Mouse (Mus musculus) midbrain, embryonic 12.5 days (tissue): ENCODE data around the gene Olfr1390. TPM values are rescaled to one million over a fixed set of nuclear protein-coding genes. Genes with fewer than 3 reads are reported as not detected.
"Not testable (repeated sequence)": the region's sequence is repeated elsewhere in the genome, so short reads cannot be mapped to it uniquely, and the experiment has no call there.

Source experiments
- ATAC-seq: fragments of 200-750 bp; cut with Nextera tagmentation; 2 replicates; pipeline ENCODE4 v1.8.0; 2017; ENCODE audit warnings: low read depth, moderate TSS enrichment, moderate library complexity; ENCODE audit not compliant: low FRiP score
- H3K27ac ChIP-seq: fragments of 300-500 bp; sonication (generic); replicated peaks from 2 replicates; pipeline ENCODE4 v1.5.1; 2016; ENCODE audit warnings: mild to moderate bottlenecking
- H3K27me3 ChIP-seq: fragments of 300-500 bp; sonication (generic); 2 replicates; pipeline ENCODE4 v1.6.1; 2016; ENCODE audit warnings: mild to moderate bottlenecking
- H3K36me3 ChIP-seq: fragments of 300-500 bp; sonication (generic); 2 replicates; pipeline ENCODE4 v1.6.1; 2016
- H3K4me1 ChIP-seq: fragments of 300-500 bp; sonication (generic); 2 replicates; pipeline ENCODE4 v1.6.1; 2016
- H3K4me2 ChIP-seq: fragments of 300-500 bp; sonication (generic); replicated peaks from 2 replicates; pipeline ENCODE4 v1.6.1; 2016; ENCODE audit warnings: mild to moderate bottlenecking, moderate library complexity
- H3K4me3 ChIP-seq: fragments of 300-500 bp; sonication (generic); 2 replicates; pipeline ENCODE4 v1.5.1; 2016; ENCODE audit warnings: mild to moderate bottlenecking
- H3K9ac ChIP-seq: fragments of 300-500 bp; sonication (generic); replicated peaks from 2 replicates; pipeline ENCODE4 v1.6.1; 2016; ENCODE audit warnings: mild to moderate bottlenecking, moderate library complexity
- H3K9me3 ChIP-seq: fragments of 300-500 bp; sonication (generic); 2 replicates; pipeline ENCODE4 v1.6.1; 2016; ENCODE audit warnings: mild to moderate bottlenecking
- WGBS: fragments of 180-500 bp; shearing (Covaris S2); methylation state at CpG from one replicate; pipeline ENCODE4 v1.1.7; 2016; 5-methylcytosine and 5-hydroxymethylcytosine counted together
- polyA plus RNA-seq: library from polyadenylated mRNA; unstranded; fragments of >200 nt; fragmentation: Nextera tagmentation; extraction: Ambion mirVana; gene quantifications from 2 replicates; pipeline ENCODE4 v1.2.1, GENCODE M21; 2016

Olfr1390 gene
- not detected in 2 replicates for polyA plus RNA-seq

- H3K27ac ChIP-seq = no peak within 1 kb of the TSS
- H3K4me2 ChIP-seq = no peak within 1 kb of the TSS
- H3K4me1 ChIP-seq = no peaks in the 10 kb centered on the region
- WGBS = 78% methylated on average over 1 of the region's 1 CpGs
- H3K9me3 ChIP-seq = no peaks in the 10 kb centered on the region
- H3K27me3 ChIP-seq = no peaks in the 10 kb centered on the region
- H3K36me3 ChIP-seq = no peaks in the 10 kb centered on the region
- H3K4me3 ChIP-seq = no peak within 1 kb of the TSS
- ATAC-seq = no peak
- H3K9ac ChIP-seq = no peak within 1 kb of the TSS
Observed at GRCm38 (mm10) chr11:49334888-49335287, at the start of gene Olfr1390. TSS of gene Olfr1390 (plus strand) at chr11:49335188.

GRCm38 (mm10) chr11:49287251-49287650 is 47.7 kb upstream of the Olfr1390 start:
- Histone ChIP-seq H3K9ac (no peak overlapping the region), H3K27ac (no peak overlapping the region), H3K4me2 (no peak overlapping the region), H3K27me3 (no peaks in the 10 kb centered on the region), H3K9me3 (no peaks in the 10 kb centered on the region), H3K4me1 (no peaks in the 10 kb centered on the region), H3K36me3 (no peaks in the 10 kb centered on the region), H3K4me3 (no peak overlapping the region)
- no peak for ATAC-seq
- 77% methylated on average over 2 of the region's 2 CpGs for WGBS

- Histone ChIP-seq H3K36me3 (no peaks in the 10 kb centered on the region), H3K4me2 (no peak overlapping the region), H3K9me3 (no peaks in the 10 kb centered on the region), H3K27ac (no peak overlapping the region), H3K27me3 (no peaks in the 10 kb centered on the region), H3K4me1 (peaks cover 3% of the 10 kb centered on the region; the same call in 1 of the 2 replicates), H3K4me3 (no peak overlapping the region), H3K9ac (no peak overlapping the region)
- no peak for ATAC-seq
- WGBS = 69% methylated on average over 3 of the region's 3 CpGs
Observed at GRCm38 (mm10) chr11:49292777-49293176, 42.2 kb upstream of the Olfr1390 start.

GRCm38 (mm10) chr11:49304441-49304840 is 30.5 kb upstream of the Olfr1390 start, which contains the start of gene Olfr10:
TSS of gene Olfr10 (plus strand) at chr11:49304741.
- no peak for ATAC-seq
- no peaks in the 10 kb centered on the region for H3K9me3 ChIP-seq
- H3K27ac ChIP-seq = no peak within 1 kb of the TSS

GRCm38 (mm10) chr11:49308547-49308946 is 26.4 kb upstream of the Olfr1390 start:
- H3K27ac ChIP-seq, H3K4me3 ChIP-seq, H3K4me1 ChIP-seq, H3K36me3 ChIP-seq, ATAC-seq, H3K9me3 ChIP-seq, H3K4me2 ChIP-seq, H3K27me3 ChIP-seq, H3K9ac ChIP-seq: not testable (repeated sequence)
- WGBS = 85% methylated on average over 5 of the region's 5 CpGs

More at GRCm38 (mm10) chr11:49304441-49304840, 30.5 kb upstream of the Olfr1390 start, which contains the start of gene Olfr10:
- Histone ChIP-seq H3K9ac (no peak within 1 kb of the TSS), H3K27me3 (no peaks in the 10 kb centered on the region), H3K36me3 (no peaks in the 10 kb centered on the region), H3K4me3 (no peak within 1 kb of the TSS), H3K4me1 (no peaks in the 10 kb centered on the region), H3K4me2 (no peak within 1 kb of the TSS)

GRCm38 (mm10) chr11:49322442-49322841 is 12.5 kb upstream of the Olfr1390 start, which contains the start of gene Olfr1391:
TSS of gene Olfr1391 (plus strand) at chr11:49322742.
- H3K36me3 ChIP-seq = no peaks in the 10 kb centered on the region
- H3K27ac ChIP-seq = no peak within 1 kb of the TSS
- WGBS = 87% methylated on average over 2 of the region's 2 CpGs
- H3K4me2 ChIP-seq = no peak within 1 kb of the TSS
- no peaks in the 10 kb centered on the region for H3K4me1 ChIP-seq
- H3K4me3 ChIP-seq = no peak within 1 kb of the TSS
- H3K9me3 ChIP-seq = no peaks in the 10 kb centered on the region
- no peak within 1 kb of the TSS for H3K9ac ChIP-seq
- no peaks in the 10 kb centered on the region for H3K27me3 ChIP-seq
- no peak for ATAC-seq

GRCm38 (mm10) chr11:49326726-49327125 is 8.3 kb upstream of the Olfr1390 start:
- H3K9me3 ChIP-seq = no peaks in the 10 kb centered on the region
- H3K36me3 ChIP-seq = no peaks in the 10 kb centered on the region
- no peak overlapping the region for H3K4me3 ChIP-seq
- WGBS = 84% methylated on average over 3 of the region's 3 CpGs
- no peak overlapping the region for H3K27ac ChIP-seq
- H3K4me1 ChIP-seq = no peaks in the 10 kb centered on the region
- no peak for ATAC-seq
- H3K9ac ChIP-seq = no peak overlapping the region
- no peaks in the 10 kb centered on the region for H3K27me3 ChIP-seq
- H3K4me2 ChIP-seq = no peak overlapping the region

GRCm38 (mm10) chr11:49329686-49330085 is 5.3 kb upstream of the Olfr1390 start:
- Histone ChIP-seq H3K4me1 (no peaks in the 10 kb centered on the region), H3K9me3 (no peaks in the 10 kb centered on the region), H3K9ac (no peak overlapping the region), H3K4me3 (no peak overlapping the region), H3K27ac (no peak overlapping the region), H3K27me3 (no peaks in the 10 kb centered on the region), H3K36me3 (no peaks in the 10 kb centered on the region), H3K4me2 (no peak overlapping the region)
- no peak for ATAC-seq
- 71% methylated on average over 1 of the region's 1 CpGs for WGBS

GRCm38 (mm10) chr11:49337150-49337832 is 2.3 kb downstream of the Olfr1390 start:
- Histone ChIP-seq H3K4me1 (no peaks in the 10 kb centered on the region), H3K4me3 (no peak overlapping the region), H3K27ac (no peak overlapping the region), H3K36me3 (no peaks in the 10 kb centered on the region), H3K9ac (no peak overlapping the region), H3K4me2 (no peak overlapping the region), H3K9me3 (no peaks in the 10 kb centered on the region), H3K27me3 (no peaks in the 10 kb centered on the region)
- no peak for ATAC-seq
- WGBS = 74% methylated on average over 4 of the region's 4 CpGs

- H3K9me3 ChIP-seq = no peaks in the 10 kb centered on the region
- H3K4me2 ChIP-seq = no peak overlapping the region
- H3K27ac ChIP-seq = no peak overlapping the region
- no peaks in the 10 kb centered on the region for H3K27me3 ChIP-seq
- H3K9ac ChIP-seq = no peak overlapping the region
- H3K36me3 ChIP-seq = no peaks in the 10 kb centered on the region
- ATAC-seq = no peak
- no peak overlapping the region for H3K4me3 ChIP-seq
- H3K4me1 ChIP-seq = no peaks in the 10 kb centered on the region
Observed at GRCm38 (mm10) chr11:49383133-49383532, 48.1 kb downstream of the Olfr1390 start.

- not testable (repeated sequence) for H3K9ac ChIP-seq, H3K9me3 ChIP-seq, H3K4me2 ChIP-seq, H3K4me1 ChIP-seq, H3K27ac ChIP-seq, H3K36me3 ChIP-seq, H3K4me3 ChIP-seq, ATAC-seq, H3K27me3 ChIP-seq
- 91% methylated on average over 7 of the region's 7 CpGs for WGBS
Observed at GRCm38 (mm10) chr11:49386118-49386517, 51.1 kb downstream of the Olfr1390 start.
